Mouse (Mus musculus): ENCODE results near the gene R3hdm2. TPM values are rescaled to one million over a fixed set of nuclear protein-coding genes. Genes with fewer than 3 reads are reported as not detected.

The R3hdm2 gene
- total and polyA plus RNA-seq, 3 experiments: 116 to 274 (median 127) TPM

DNA sequence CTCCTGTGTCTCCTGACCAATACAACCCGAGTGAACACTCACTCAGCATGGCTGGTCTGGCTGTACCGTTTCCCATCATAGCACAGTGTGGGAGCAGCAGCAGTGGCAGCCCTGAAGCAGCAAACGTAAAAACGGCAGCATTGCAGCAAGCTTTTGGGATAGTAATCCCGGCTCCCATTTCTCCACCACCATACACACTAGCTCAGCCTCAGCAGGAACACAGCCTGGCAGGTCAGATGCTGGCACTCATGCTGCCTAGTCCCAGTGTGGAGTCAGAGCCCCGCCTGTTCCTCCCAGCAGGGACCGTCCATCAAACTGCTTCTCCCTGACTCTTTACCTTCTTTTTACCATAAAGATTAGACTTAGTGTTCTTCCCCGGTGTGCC lies 111.0 kb downstream of the R3hdm2 start:
- no peak for DNase-seq

- DNase-seq: peak; percentile 65
These were observed 112.0 kb downstream of the R3hdm2 start for GRCm38 (mm10) chr10:127492118-127492517.

DNA sequence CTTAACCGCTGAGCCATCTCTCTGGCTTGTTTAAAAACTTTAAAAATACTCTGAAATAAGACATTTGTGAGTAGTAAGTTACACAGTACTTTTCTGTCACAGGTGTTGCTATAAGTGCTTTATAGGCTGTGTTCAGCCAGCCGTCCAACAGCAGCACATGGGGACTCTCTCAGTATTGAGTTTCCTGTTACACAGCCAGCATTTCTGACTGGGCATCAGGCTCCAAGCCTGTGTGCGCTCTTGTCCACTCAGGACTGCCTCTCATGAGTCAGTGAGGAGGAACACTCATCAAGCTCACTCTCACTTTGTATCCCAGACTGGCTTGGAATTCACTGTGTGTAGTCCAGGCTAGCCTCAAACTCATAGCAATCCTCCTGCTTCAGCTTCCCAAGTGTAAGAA lies 116.0 kb downstream of the R3hdm2 start:
- no peak for DNase-seq

GRCm38 (mm10) chr10:127499516-127499915 lies 119.4 kb downstream of the R3hdm2 start:
- DNase-seq: no peak

- DNase-seq: no peak
These were observed 119.9 kb downstream of the R3hdm2 start for GRCm38 (mm10) chr10:127500042-127500441.

- no peak for DNase-seq
These were observed 121.1 kb downstream of the R3hdm2 start, which contains the start of gene Stac3 for GRCm38 (mm10) chr10:127500894-127501893. TSS of gene Stac3 (plus strand) at chr10:127501686.

GRCm38 (mm10) chr10:127508239-127508638 lies 128.1 kb downstream of the R3hdm2 start:
- peak; percentile 57 for DNase-seq

GRCm38 (mm10) chr10:127509051-127509836 lies 129.1 kb downstream of the R3hdm2 start:
- DNase-seq: peak; percentile 82

DNA sequence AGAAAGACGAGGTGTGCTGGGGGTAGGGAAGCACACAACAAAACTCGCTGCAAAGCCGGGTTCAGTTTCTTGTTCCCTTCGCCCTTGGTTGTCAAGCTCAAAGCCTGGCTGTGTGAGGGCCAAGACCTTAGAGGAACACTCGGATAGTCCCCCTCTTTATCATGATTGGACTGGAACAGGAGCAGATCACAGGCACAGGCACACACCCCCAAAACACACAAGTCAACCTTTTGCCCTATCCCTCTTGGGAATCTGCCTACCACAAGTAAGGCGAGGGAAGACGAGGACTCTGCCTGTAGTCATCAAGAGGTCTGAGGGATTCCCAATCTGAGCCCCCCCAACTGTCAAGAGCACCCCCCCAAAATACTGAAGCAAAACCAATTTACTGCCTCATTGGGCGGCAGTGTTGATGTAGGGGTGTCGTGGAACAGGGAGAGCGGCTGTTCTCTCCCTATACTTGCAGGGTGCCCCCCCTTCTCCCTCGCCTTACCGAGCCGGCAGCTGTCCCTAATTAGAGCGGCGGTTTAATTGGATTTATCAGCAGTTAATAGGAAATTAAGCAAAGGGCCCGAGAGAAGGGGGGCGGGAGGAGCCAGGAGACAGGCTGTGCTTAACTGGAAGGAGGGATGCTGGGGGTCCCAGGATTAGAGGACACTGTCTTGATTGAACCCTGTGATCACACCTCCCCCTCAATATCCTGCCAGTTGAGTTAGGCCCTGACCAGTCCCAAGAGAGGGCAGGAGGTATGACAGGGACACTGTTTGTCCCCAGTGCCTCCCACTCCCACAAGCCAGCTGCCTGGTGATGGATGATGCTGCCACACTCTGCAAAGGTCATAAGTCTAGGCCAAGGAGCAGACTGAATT lies 129.9 kb downstream of the R3hdm2 start:
- DNase-seq: no peak

DNA sequence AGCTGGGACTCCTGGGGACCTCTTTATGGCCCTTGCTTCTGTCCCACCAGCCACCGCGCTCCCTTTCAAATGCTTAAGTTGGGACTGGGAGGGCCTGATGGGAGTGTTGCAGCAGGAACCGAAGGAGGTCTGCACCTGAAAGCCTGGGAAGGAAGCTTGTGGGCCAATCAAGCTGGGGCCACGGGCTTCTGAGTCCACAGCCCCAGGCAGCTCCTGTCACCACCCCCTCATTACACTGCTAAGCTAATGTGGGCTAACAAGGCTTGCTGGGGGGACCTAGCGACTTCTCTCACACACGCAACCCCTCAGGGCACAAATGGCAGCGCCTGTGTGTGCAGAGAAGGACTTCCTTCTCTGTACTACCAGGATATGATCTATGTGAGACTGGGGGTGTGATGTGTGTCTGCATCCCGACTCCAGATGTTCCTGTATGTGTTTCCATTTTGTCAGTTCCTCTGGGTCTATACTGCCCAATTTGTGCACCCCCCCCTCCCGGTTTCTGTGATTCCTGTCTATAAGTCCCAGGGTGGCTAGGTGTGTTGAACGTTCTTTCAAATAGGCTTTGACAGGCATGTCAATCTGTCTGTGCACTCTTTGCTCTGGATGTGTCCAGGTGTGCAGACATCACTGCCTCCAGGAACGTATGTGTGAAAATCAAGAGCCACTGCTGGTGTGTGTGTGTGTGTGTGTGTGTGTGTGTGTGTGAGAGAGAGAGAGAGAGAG lies 130.9 kb downstream of the R3hdm2 start:
- no peak for DNase-seq

- DNase-seq: peak; percentile 58
These were observed 131.6 kb downstream of the R3hdm2 start for GRCm38 (mm10) chr10:127511634-127512306.

GRCm38 (mm10) chr10:127512307-127512666 lies 132.2 kb downstream of the R3hdm2 start:
- DNase-seq: no peak

- peak; percentile 93 for DNase-seq
These were observed 132.7 kb downstream of the R3hdm2 start for GRCm38 (mm10) chr10:127512813-127513212.

DNA sequence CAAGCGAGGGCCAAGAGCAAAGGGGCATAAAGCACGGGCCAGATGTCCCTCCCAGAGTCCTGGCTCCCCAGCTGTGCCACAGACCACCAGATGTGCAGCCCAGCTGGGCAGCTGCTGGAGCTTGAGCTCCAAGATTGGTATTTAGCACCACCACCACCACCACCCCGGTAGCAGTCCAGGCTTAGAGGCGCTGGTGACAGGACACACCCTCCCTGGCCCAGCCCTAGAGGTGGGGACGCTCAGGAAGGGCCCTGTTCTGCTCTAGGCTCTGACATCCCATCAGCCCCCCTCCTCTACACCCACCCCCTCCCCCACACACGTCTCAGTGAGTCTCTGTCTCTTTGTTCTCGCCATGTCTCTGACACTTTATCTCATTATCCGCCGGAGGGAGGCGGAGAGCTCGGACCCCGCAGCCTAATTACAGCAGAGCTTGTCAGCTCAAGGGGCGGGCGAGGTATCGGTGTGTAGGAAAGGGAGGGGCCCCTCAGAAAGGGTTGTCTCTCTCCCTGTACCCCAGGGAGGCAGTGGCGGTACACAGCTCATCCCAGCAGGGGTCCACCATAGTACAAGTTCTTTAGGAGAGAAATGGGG lies 133.5 kb downstream of the R3hdm2 start:
- no peak for DNase-seq

DNA sequence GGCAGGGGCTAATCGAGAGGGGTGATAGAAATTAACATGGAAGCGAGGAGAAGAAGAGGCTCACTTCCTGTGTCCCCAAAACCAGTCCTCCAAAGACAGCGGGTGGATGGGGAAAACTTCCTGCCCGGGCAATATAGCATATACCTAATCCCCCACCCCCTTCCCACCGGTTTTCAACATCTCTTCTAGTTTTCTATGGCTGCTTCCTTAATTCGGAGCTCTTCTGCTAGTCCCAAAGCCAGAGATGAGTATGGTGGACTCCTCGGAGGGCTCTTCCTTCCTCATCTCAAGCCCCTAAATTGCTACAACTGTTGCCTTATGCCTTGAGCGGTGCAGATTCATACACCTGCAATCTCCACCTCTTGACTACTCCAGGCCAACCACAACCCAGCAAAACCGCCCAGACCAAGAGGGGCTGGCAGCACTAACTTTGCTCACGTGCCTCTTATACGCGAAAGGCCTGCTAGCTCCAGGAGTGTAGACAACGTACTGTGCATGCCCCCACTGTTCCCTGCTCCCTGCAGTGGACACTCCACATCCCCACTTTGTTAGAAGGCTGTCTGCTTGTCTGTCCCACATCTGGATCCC lies 134.1 kb downstream of the R3hdm2 start:
- no peak for DNase-seq

DNA sequence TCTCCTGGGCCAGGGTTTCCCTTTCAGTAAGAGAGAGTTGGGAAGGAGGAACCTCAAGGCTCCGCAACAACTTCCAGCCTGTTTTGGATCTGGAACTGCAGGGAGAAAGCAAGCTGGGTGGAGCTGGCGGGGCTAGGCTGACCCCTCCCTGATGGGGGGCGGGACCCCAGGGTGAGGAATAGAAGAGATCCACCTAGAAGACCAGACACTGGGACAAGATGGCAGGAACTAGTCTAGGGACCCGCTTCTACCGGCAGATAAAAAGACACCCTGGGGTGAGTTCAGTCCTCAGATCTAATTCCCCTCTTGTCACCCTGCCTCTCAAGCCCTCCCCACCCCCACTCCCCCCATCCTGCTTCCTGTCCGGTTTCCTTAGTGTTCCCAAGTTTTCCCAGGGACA lies 134.6 kb downstream of the R3hdm2 start, which contains the start of gene Ndufa4l2:
TSS of gene Ndufa4l2 (plus strand) at position 204 of the 400 bp plus-strand sequence.
- DNase-seq: no peak

GRCm38 (mm10) chr10:127515271-127515982 lies 135.3 kb downstream of the R3hdm2 start:
- no peak for DNase-seq

- DNase-seq: no peak
These were observed 135.9 kb downstream of the R3hdm2 start for GRCm38 (mm10) chr10:127515983-127516459.

All from adrenal gland, adult 2 months (tissue).